Mouse (Mus musculus) C2C12 (cell line): Measurements from ENCODE around the gene Cmas. TPM values are rescaled to one million over a fixed set of nuclear protein-coding genes. Genes with fewer than 3 reads are reported as not detected.

Source experiments
- H3K27me3 ChIP-seq: one replicate; pipeline ENCODE4 v1.6.1; 2011; ENCODE audit not compliant: control insufficient read depth, insufficient read depth, insufficient read length
- H3K36me3 ChIP-seq: one replicate; pipeline ENCODE4 v1.6.1; 2011; ENCODE audit not compliant: control insufficient read depth, insufficient read depth
- H3K4me3 ChIP-seq: one replicate; pipeline ENCODE4 v1.5.1; 2011; ENCODE audit warnings: mild to moderate bottlenecking, control low read depth; ENCODE audit not compliant: poor library complexity, insufficient read depth, severe bottlenecking
- H3K79me2 ChIP-seq: one replicate; pipeline ENCODE4 v1.6.1; 2011; ENCODE audit not compliant: control insufficient read depth, insufficient read depth
- H3K79me3 ChIP-seq: one replicate; pipeline ENCODE4 v1.6.1; 2011; ENCODE audit warnings: low read depth, control low read depth
- H3ac ChIP-seq: one replicate; pipeline ENCODE3; 2011; ENCODE audit warnings: low read depth; ENCODE audit not compliant: control insufficient read depth, insufficient read length
- CEBPB ChIP-seq: IDR thresholded peaks from one replicate; pipeline ENCODE4 v1.6.1; 2011; ENCODE audit warnings: low read depth, mild to moderate bottlenecking, control low read depth, moderate library complexity
- CTCF ChIP-seq: IDR thresholded peaks from one replicate; pipeline ENCODE4 v1.5.1; 2011; ENCODE audit not compliant: control insufficient read depth, insufficient read depth, insufficient read length
- FOSL1 ChIP-seq: IDR thresholded peaks from one replicate; pipeline ENCODE4 v1.8.0; 2011; ENCODE audit warnings: mild to moderate bottlenecking, low read length; ENCODE audit not compliant: poor library complexity, insufficient read depth, severe bottlenecking
- MAX ChIP-seq: IDR thresholded peaks from one replicate; pipeline ENCODE4 v1.6.1; 2011; ENCODE audit warnings: mild to moderate bottlenecking, control low read depth
- MYOD1 ChIP-seq: IDR thresholded peaks from one replicate; pipeline ENCODE4 v1.6.1; 2011; ENCODE audit warnings: low read depth; ENCODE audit not compliant: control insufficient read depth, insufficient read length
- MYOG ChIP-seq: IDR thresholded peaks from one replicate; pipeline ENCODE4 v1.6.1; 2011; ENCODE audit not compliant: control insufficient read depth, insufficient read length; ENCODE audit errors: extremely low read depth
- USF1 ChIP-seq: IDR thresholded peaks from one replicate; pipeline ENCODE4 v1.6.1; 2011; ENCODE audit warnings: low read depth, mild to moderate bottlenecking, control low read depth, moderate library complexity
- polyA plus RNA-seq: library from polyadenylated mRNA; unstranded; fragments of >200 nt; fragmentation: generic; extraction: Trizol; gene quantifications from one replicate; pipeline ENCODE4 v1.2.1, GENCODE M21; 2012; ENCODE audit warnings: missing spikeins

The Cmas gene
- polyA plus RNA-seq, 1 experiment: 34.1 TPM

DNA sequence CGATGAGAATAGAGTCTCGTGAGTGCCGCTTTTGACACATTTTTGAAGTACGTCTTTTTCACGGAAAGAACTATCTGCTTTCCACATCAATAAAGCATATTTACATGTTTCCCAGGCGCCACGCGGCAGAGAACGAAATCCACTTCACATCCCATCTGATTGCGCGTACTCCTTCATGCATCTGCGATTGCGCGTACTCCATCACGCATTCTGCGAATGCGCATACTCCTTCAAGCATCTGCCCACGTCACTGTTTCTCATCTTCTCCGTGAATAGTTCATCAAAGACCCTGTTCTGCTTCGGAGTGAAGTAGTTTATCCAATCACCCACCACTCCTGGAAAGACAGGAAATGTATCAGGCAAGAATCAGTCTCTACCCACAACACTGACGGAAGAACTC lies 29.6 kb downstream of the Cmas start:
- H3K79me2 ChIP-seq: no peaks in the 10 kb centered on the region
- no peaks in the 10 kb centered on the region for H3K36me3 ChIP-seq
- no peak overlapping the region for H3ac ChIP-seq
- H3K79me3 ChIP-seq: no peaks in the 10 kb centered on the region
- no peak overlapping the region for H3K4me3 ChIP-seq
- TF ChIP-seq MYOD1 (no peak), MAX (no peak), CEBPB (no peak), MYOG (no peak), USF1 (no peak), CTCF (no peak), FOSL1 (no peak)
- H3K27me3 ChIP-seq: no peaks in the 10 kb centered on the region

DNA sequence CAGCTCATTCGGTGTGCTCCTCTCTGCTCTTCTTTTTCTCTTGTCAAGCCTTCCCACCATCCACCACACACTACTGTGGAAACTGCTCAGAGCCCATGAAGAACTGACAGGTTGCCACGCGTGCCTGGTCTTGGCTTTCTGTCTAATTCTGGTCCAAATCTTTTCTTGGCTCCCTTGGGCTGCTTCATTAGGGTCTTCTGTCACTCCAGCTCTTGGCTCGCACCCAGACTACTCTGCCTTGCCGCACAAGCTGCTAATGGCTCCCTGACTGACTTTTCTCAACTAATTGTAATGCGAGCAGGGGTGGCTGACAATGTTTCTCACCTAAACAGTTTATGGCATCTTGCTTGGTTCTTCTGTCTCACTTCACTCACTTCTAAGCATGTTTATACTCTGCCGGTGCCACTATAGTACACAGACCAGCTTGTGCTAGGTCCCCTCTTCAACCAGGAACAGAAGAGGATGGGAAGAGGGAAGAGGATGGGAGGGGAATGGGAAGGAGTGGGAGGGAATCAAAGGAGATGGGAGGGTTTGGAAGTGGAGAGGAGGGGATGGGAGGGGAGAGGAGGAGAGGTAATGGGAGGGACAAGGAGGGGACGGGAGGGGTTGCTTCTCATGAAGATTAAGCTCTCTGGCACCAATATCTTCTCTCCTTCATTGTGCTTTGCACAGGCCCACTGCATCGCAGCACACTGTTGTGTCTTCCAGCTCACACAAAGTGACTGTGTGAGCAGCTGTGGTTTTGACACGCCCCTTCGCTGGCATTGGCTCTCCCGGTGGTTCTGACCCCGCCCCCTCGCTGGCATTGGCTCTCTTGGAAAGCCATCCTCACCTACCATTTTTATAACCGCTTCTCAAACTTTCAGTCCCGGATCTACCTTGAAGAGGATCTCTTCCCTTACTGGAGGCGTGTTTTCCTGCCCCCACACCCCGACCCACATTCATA lies 31.8 kb downstream of the Cmas start:
- TF ChIP-seq MAX (no peak), CTCF (no peak), MYOG (no peak), CEBPB (no peak), FOSL1 (no peak), USF1 (no peak)
- Histone ChIP-seq H3K4me3 (no peak overlapping the region), H3ac (no peak overlapping the region), H3K36me3 (no peaks in the 10 kb centered on the region), H3K79me3 (no peaks in the 10 kb centered on the region), H3K79me2 (no peaks in the 10 kb centered on the region), H3K27me3 (no peaks in the 10 kb centered on the region)

DNA sequence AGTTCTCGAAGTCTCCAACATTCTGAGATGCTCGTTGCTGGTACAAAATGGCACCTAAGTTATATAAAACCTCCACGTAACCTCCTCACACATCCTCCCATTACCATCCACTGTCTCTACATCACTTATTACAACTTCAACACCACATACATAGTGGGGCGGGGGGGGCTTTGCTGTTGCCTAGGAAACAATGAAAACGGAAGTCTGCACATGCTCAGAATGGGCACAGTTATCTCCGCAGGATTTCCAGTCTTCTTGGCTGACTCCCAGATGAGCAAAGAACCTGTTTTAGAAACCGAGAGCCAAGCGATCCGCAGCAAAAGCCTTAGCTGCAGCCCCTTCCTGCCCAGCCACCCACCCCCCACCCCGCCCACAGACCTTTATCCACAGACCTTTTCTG lies 33.2 kb downstream of the Cmas start:
- Histone ChIP-seq H3K79me2 (no peaks in the 10 kb centered on the region), H3K79me3 (no peaks in the 10 kb centered on the region), H3ac (no peak overlapping the region), H3K36me3 (no peaks in the 10 kb centered on the region), H3K4me3 (no peak overlapping the region), H3K27me3 (no peaks in the 10 kb centered on the region)
- TF ChIP-seq FOSL1: no peak
- TF ChIP-seq MYOD1: no peak
- TF ChIP-seq MAX: no peak
- no peak for TF ChIP-seq MYOG
- TF ChIP-seq USF1: no peak
- no peak for TF ChIP-seq CEBPB
- no peak for TF ChIP-seq CTCF

DNA sequence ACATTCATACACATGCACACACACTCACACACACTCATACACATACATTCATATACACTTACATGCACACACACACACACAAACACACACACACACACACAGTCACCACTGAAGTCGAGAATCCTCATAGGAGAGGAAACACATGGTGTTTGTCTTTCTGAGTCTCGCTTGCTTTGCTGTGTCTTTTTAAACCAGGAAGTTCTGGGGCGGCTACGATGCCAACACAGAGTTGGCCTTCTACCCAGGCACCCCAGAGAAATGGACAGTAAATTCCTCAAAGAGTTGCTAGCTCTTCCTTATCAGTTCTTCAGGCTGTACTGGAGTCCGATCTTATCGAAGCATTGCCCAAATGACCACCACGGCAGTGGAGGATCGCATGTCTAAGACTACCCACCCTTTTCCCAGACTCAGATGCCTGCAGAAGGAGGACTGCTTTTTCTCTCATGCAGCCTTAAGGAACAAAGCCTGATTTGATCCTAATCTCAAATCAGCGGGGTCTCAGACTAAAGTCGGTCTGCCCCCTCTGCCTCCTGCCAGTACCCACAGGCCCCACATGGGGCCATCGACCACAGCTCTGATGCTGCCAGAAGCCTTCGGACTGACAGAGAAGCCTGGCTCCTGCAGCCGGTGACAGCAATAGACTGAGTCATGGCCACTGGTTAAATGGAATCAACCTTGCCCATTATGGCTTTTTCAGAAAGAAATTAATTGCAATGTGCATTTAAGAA lies 35.9 kb downstream of the Cmas start:
- Histone ChIP-seq H3K36me3 (no peaks in the 10 kb centered on the region), H3K79me3 (no peaks in the 10 kb centered on the region), H3K27me3 (no peaks in the 10 kb centered on the region), H3ac (no peak overlapping the region), H3K79me2 (no peaks in the 10 kb centered on the region), H3K4me3 (no peak overlapping the region)
- peak; percentile 12 for TF ChIP-seq MYOD1
- TF ChIP-seq CEBPB: no peak

DNA sequence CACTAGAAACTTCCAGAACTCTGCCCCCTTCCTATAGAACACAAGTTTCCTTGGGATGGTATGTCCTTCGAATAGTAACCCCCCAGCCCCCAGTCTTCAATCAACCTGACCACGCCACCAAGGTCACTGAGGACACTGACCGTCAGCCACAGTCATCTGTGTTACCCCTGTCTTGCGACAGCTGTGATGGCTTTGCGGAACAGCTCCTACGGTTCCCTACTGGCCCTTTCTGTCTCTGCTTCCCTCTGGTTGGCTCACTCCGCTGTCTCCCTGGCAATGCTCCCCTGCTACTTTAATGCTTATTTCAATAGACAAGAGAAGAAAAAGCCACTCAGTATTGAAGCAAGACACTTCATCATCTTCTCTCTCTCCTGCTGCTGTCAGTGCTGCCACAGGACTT lies 37.0 kb downstream of the Cmas start:
- Histone ChIP-seq H3K79me3 (no peaks in the 10 kb centered on the region), H3ac (no peak overlapping the region), H3K27me3 (no peaks in the 10 kb centered on the region), H3K4me3 (no peak overlapping the region), H3K36me3 (no peaks in the 10 kb centered on the region), H3K79me2 (no peaks in the 10 kb centered on the region)
- no peak for TF ChIP-seq MYOG
- TF ChIP-seq MAX: no peak
- no peak for TF ChIP-seq CTCF
- TF ChIP-seq USF1: no peak
- TF ChIP-seq CEBPB: no peak
- no peak for TF ChIP-seq MYOD1

DNA sequence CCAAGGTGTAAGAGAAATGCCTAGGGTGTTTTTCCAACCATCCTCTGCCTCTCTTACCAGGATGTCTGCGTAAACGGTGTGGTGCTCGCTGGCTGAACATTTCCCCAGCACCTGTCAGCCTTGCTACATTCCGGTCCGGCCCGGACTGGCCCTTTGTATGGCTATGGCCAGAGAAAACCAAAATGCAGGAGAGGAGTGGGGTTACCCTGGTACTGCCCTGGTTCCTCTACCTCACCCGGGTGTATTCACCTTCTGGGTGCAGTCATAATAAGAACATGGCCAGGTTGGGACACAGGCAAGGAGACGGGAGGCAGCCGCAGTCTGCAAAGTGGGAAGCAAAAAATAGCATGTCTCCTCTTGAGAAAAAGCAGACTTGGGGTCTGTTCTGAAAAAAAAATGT lies 38.6 kb downstream of the Cmas start:
- no peaks in the 10 kb centered on the region for H3K27me3 ChIP-seq
- no peaks in the 10 kb centered on the region for H3K79me2 ChIP-seq
- no peak overlapping the region for H3ac ChIP-seq
- no peaks in the 10 kb centered on the region for H3K79me3 ChIP-seq
- no peak overlapping the region for H3K4me3 ChIP-seq
- H3K36me3 ChIP-seq: no peaks in the 10 kb centered on the region
- TF ChIP-seq MYOD1 (no peak), MAX (no peak)
